Mouse (Mus musculus): ENCODE measurements at regions not wholly inside any gene's neighbourhood (a gene's known extent, or its start where the extent isn't known, plus 50 kb on each side); places are given as distances from the start of the nearest gene placed in this dataset.

DNA sequence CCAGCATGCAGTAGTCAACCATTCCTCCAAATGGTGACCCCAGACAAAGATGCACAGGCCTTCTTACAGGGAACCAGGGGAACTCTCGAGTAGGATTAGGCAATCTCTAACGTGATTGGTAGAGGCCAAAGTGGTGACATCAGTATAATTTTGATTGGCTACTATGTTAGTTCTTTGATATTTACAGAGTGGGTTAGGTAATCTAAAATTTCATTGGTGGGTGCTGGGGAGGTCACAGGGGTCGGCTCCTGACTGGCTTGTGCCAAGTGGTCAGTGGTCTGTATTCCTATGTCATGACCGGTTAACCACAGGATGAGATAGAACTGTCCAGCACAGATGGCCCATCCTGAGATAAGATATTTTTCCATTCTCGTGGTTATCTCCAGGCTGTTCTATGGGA lies 74.6 kb upstream of the Foxn3 start:
- no peak for TF ChIP-seq POLR2A (IDR thresholded peaks at IDR 0.05; ENCODE audit: borderline replicate concordance, insufficient read depth, low read length)
- no peak for TF ChIP-seq CTCF (IDR thresholded peaks at IDR 0.05; ENCODE audit: borderline replicate concordance, insufficient read depth, low read depth, low read length)
